Mouse (Mus musculus): Measurements from ENCODE around the gene Pou6f1. TPM values are rescaled to one million over a fixed set of nuclear protein-coding genes. Genes with fewer than 3 reads are reported as not detected.

Gene Pou6f1
- total RNA-seq, 2 experiments from 2014 or later: 95.7 to 110 TPM

DNA sequence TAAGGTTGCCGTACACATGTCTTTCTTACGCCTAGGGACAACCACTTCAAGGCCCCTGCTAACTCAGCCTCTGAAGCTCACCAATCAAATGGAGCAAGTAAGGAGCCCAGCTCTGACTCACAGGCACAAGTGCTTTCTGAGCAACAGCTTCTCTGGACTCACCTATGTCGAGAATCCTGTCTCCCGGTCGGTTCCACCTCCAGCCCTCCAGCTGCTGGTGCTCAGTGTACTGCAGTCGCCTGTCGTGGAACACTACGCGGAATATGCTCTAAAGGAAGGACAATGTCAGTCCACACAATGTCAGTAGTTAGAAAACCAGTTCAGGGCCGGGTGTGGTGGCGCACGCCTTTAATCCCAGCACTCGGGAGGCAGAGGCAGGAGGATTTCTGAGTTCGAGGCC, 74.4 kb downstream of the Pou6f1 start:
- DNase-seq (ENCODE audit: extremely low spot score in 1 of 2, low spot score in 1 of 2): no peak

Small RNAs within 50 kb of the gene (microRNA-seq; reads per million reads assigned to microRNA genes)
- 0 reads per million in 2 experiments for gene Mir6961

Other genes with a start within 250 kb of the Pou6f1 start
- not detected for gene Methig1, start 246.8 kb downstream of the Pou6f1 start, total RNA-seq (2021)
- under 1 TPM; 0.31 to 0.79 TPM for gene Mettl7a2, start 246.8 kb downstream of the Pou6f1 start, total RNA-seq (2021)
- gene Higd1c, start 235.4 kb downstream of the Pou6f1 start, total RNA-seq (2021): not detected
- gene Gm5475, start 177.8 kb downstream of the Pou6f1 start, total RNA-seq (2021): not detected
- gene Slc11a2, start 174.9 kb downstream of the Pou6f1 start, total RNA-seq (2021): 10 to 100 TPM; 49.3 to 66.3 TPM
- gene Letmd1, start 131.0 kb downstream of the Pou6f1 start, total RNA-seq (2021): 10 to 100 TPM; 56.9 to 58.5 TPM
- 10 to 100 TPM; 27.0 to 27.9 TPM for gene Csrnp2, start 104.5 kb downstream of the Pou6f1 start, total RNA-seq (2021)
- gene Tfcp2, start 48.0 kb downstream of the Pou6f1 start, total RNA-seq (2021): 10 to 100 TPM; 26.9 to 29.0 TPM
- gene Dazap2, start 15.4 kb upstream of the Pou6f1 start, total RNA-seq (2021): 100 to 1,000 TPM; 116 to 120 TPM
- 1 to 10 TPM in 1 of 2 experiments, under 1 TPM in 1; 0.98 to 1.8 TPM for gene Smagp, start 37.0 kb upstream of the Pou6f1 start, total RNA-seq (2021)
- 1 to 10 TPM; 5.7 to 6.0 TPM for gene Bin2, start 69.6 kb upstream of the Pou6f1 start, total RNA-seq (2021)
- gene Cela1, start 87.9 kb upstream of the Pou6f1 start, total RNA-seq (2021): 1 to 10 TPM; 1.6 to 1.8 TPM
- 1 to 10 TPM; 5.7 to 6.5 TPM for gene Galnt6, start 129.4 kb upstream of the Pou6f1 start, total RNA-seq (2021)
- 10 to 100 TPM; 78.0 to 78.8 TPM for gene Slc4a8, start 161.8 kb upstream of the Pou6f1 start, total RNA-seq (2021)

Data from layer of hippocampus, postnatal 25 days (tissue).